Mouse (Mus musculus): ENCODE data around the gene Hcn2.

GRCm38 (mm10) chr10:79778006-79778405, 61.6 kb downstream of the Hcn2 start:
- no peak for TF ChIP-seq CTCF (IDR thresholded peaks at IDR 0.05; ENCODE audit: control insufficient read depth, insufficient read depth, low read length)
- TF ChIP-seq POLR2A (IDR thresholded peaks at IDR 0.05; ENCODE audit: borderline replicate concordance, control insufficient read depth, low read depth, low read length): no peak

Data from bone marrow, adult 2 months (tissue).